Mouse (Mus musculus) forebrain, embryonic 16.5 days (tissue): Measurements from ENCODE around the gene Gm20532. TPM values are rescaled to one million over a fixed set of nuclear protein-coding genes. Genes with fewer than 3 reads are reported as not detected.

Source experiments
- ATAC-seq: fragments of 200-750 bp; cut with Nextera tagmentation; 2 replicates; pipeline ENCODE4 v1.8.0; 2017; ENCODE audit warnings: mild to moderate bottlenecking, moderate library complexity
- H3K27ac ChIP-seq: fragments of 300-500 bp; sonication (generic); 2 replicates; pipeline ENCODE4 v1.5.1; 2014; ENCODE audit warnings: low read length, control low read depth
- H3K27me3 ChIP-seq: fragments of 300-500 bp; sonication (generic); replicated peaks from 2 replicates; pipeline ENCODE4 v1.6.1; 2014; ENCODE audit warnings: low read length; ENCODE audit not compliant: control insufficient read depth, insufficient read depth
- H3K36me3 ChIP-seq: fragments of 300-500 bp; sonication (generic); 2 replicates; pipeline ENCODE4 v1.6.1; 2014; ENCODE audit not compliant: control insufficient read depth, insufficient read depth
- H3K4me1 ChIP-seq: fragments of 300-500 bp; sonication (generic); replicated peaks from 2 replicates; pipeline ENCODE4 v1.6.1; 2014; ENCODE audit warnings: low read length; ENCODE audit not compliant: control insufficient read depth, insufficient read depth
- H3K4me2 ChIP-seq: fragments of 300-500 bp; sonication (generic); 2 replicates; pipeline ENCODE4 v1.6.1; 2014; ENCODE audit warnings: mild to moderate bottlenecking, low read length, control low read depth
- H3K4me3 ChIP-seq: fragments of 300-500 bp; sonication (generic); replicated peaks from 2 replicates; pipeline ENCODE4 v1.5.1; 2014; ENCODE audit warnings: mild to moderate bottlenecking, low read length, control low read depth
- H3K9ac ChIP-seq: fragments of 300-500 bp; sonication (generic); replicated peaks from 2 replicates; pipeline ENCODE4 v1.6.1; 2014; ENCODE audit warnings: low read depth, low read length, control low read depth
- H3K9me3 ChIP-seq: fragments of 300-500 bp; sonication (generic); 2 replicates; pipeline ENCODE4 v1.6.1; 2016; ENCODE audit warnings: low read length; ENCODE audit not compliant: control insufficient read depth
- WGBS: fragments of 180-500 bp; shearing (Covaris S2); extraction: QIAGEN DNeasy Blood & Tissue Kit; methylation state at CpG from one replicate; pipeline ENCODE4 v1.1.7; 2014; 5-methylcytosine and 5-hydroxymethylcytosine counted together
- polyA plus RNA-seq: library from polyadenylated mRNA; unstranded; fragments of >200 nt; fragmentation: Nextera tagmentation; extraction: Ambion mirVana; gene quantifications from 2 replicates; pipeline ENCODE4 v1.2.1, GENCODE M21; 2015

The Gm20532 gene
- polyA plus RNA-seq, 1 experiment from 2014 or later: not detected

- Histone ChIP-seq H3K4me2 (no peak overlapping the region), H3K27ac (no peak overlapping the region), H3K4me1 (no peaks in the 10 kb centered on the region), H3K4me3 (no peak overlapping the region), H3K36me3 (no peaks in the 10 kb centered on the region), H3K27me3 (peaks cover 4% of the 10 kb centered on the region), H3K9me3 (no peaks in the 10 kb centered on the region), H3K9ac (no peak overlapping the region)
- no peak for ATAC-seq
- 96% methylated on average over 2 of the region's 2 CpGs for WGBS
Measured at GRCm38 (mm10) chr2:26597810-26598209, 11.4 kb downstream of the Gm20532 start.

- H3K36me3 ChIP-seq: no peaks in the 10 kb centered on the region
- H3K9me3 ChIP-seq: no peaks in the 10 kb centered on the region
- H3K4me1 ChIP-seq: no peaks in the 10 kb centered on the region
- WGBS: 81% methylated on average over 3 of the region's 3 CpGs
- no peak overlapping the region for H3K9ac ChIP-seq
- peaks cover 11% of the 10 kb centered on the region for H3K27me3 ChIP-seq
- H3K4me2 ChIP-seq: no peak overlapping the region
- no peak overlapping the region for H3K27ac ChIP-seq
- H3K4me3 ChIP-seq: no peak overlapping the region
- ATAC-seq: no peak
Measured at GRCm38 (mm10) chr2:26598462-26598861, 12.0 kb downstream of the Gm20532 start.

GRCm38 (mm10) chr2:26599965-26600364 lies 13.5 kb downstream of the Gm20532 start:
- Histone ChIP-seq H3K4me1 (peaks cover 2% of the 10 kb centered on the region; the same call in 1 of the 2 replicates), H3K9ac (no peak overlapping the region), H3K36me3 (no peaks in the 10 kb centered on the region), H3K27ac (no peak overlapping the region), H3K4me2 (no peak overlapping the region), H3K9me3 (no peaks in the 10 kb centered on the region), H3K27me3 (peaks cover 21% of the 10 kb centered on the region), H3K4me3 (no peak overlapping the region)
- no peak for ATAC-seq
- WGBS: 86% methylated on average over 4 of the region's 4 CpGs

GRCm38 (mm10) chr2:26600664-26601063 lies 14.2 kb downstream of the Gm20532 start:
- no peak overlapping the region for H3K4me3 ChIP-seq
- peaks cover 2% of the 10 kb centered on the region; the same call in 1 of the 2 replicates for H3K4me1 ChIP-seq
- H3K9me3 ChIP-seq: no peaks in the 10 kb centered on the region
- no peaks in the 10 kb centered on the region for H3K36me3 ChIP-seq
- no peak overlapping the region for H3K27ac ChIP-seq
- ATAC-seq: no peak
- H3K4me2 ChIP-seq: no peak overlapping the region
- no peak overlapping the region for H3K9ac ChIP-seq
- H3K27me3 ChIP-seq: peaks cover 21% of the 10 kb centered on the region
- 85% methylated on average over 2 of the region's 2 CpGs for WGBS

- no peak overlapping the region for H3K9ac ChIP-seq
Measured at GRCm38 (mm10) chr2:26601595-26601994, 15.2 kb downstream of the Gm20532 start.

GRCm38 (mm10) chr2:26602631-26603030 lies 16.2 kb downstream of the Gm20532 start:
- Histone ChIP-seq H3K9me3 (no peaks in the 10 kb centered on the region), H3K4me3 (no peak overlapping the region), H3K4me2 (no peak overlapping the region), H3K4me1 (peaks cover 2% of the 10 kb centered on the region; the same call in 1 of the 2 replicates), H3K36me3 (no peaks in the 10 kb centered on the region), H3K9ac (no peak overlapping the region), H3K27ac (no peak overlapping the region), H3K27me3 (peaks cover 21% of the 10 kb centered on the region)
- ATAC-seq: no peak
- WGBS: 83% methylated on average over 5 of the region's 5 CpGs

More at GRCm38 (mm10) chr2:26601595-26601994, 15.2 kb downstream of the Gm20532 start:
- H3K4me1 ChIP-seq: peaks cover 2% of the 10 kb centered on the region; the same call in 1 of the 2 replicates
- no peak overlapping the region for H3K27ac ChIP-seq
- no peaks in the 10 kb centered on the region for H3K9me3 ChIP-seq
- no peak for ATAC-seq
- WGBS: 100% methylated on average over 1 of the region's 1 CpGs
- H3K4me2 ChIP-seq: no peak overlapping the region
- H3K36me3 ChIP-seq: no peaks in the 10 kb centered on the region
- peaks cover 21% of the 10 kb centered on the region for H3K27me3 ChIP-seq
- H3K4me3 ChIP-seq: no peak overlapping the region

- H3K4me2 ChIP-seq: peak overlapping the region; percentile 69
Measured at GRCm38 (mm10) chr2:26603159-26603558, 16.7 kb downstream of the Gm20532 start.

GRCm38 (mm10) chr2:26603720-26604671 lies 17.6 kb downstream of the Gm20532 start, which contains the start of gene Agpat2:
Gene Agpat2 (minus strand): TSS chr2:26604417.
- ATAC-seq: peak; percentile 82
- Histone ChIP-seq H3K27me3 (peaks cover 21% of the 10 kb centered on the region), H3K27ac (no peak within 1 kb of the TSS), H3K4me1 (peaks cover 2% of the 10 kb centered on the region; the same call in 1 of the 2 replicates), H3K9ac (peak within 1 kb of the TSS; percentile 57), H3K36me3 (no peaks in the 10 kb centered on the region), H3K4me3 (peak within 1 kb of the TSS; percentile 55), H3K4me2 (peak within 1 kb of the TSS; percentile 69), H3K9me3 (no peaks in the 10 kb centered on the region)
- under 1% methylated on average over 89 of the region's 103 CpGs for WGBS

More at GRCm38 (mm10) chr2:26603159-26603558, 16.7 kb downstream of the Gm20532 start:
- Histone ChIP-seq H3K36me3 (no peaks in the 10 kb centered on the region), H3K27me3 (peaks cover 21% of the 10 kb centered on the region), H3K27ac (no peak overlapping the region), H3K4me1 (peaks cover 2% of the 10 kb centered on the region; the same call in 1 of the 2 replicates), H3K9ac (0 out of 2 replicates have a peak overlapping the region, but pooled peaks have one; percentile 57), H3K9me3 (no peaks in the 10 kb centered on the region), H3K4me3 (peak overlapping the region; percentile 55)
- WGBS: 26% methylated on average over 6 of the region's 6 CpGs
- no peak for ATAC-seq

GRCm38 (mm10) chr2:26605331-26605730 lies 18.9 kb downstream of the Gm20532 start:
- ATAC-seq: no peak
- Histone ChIP-seq H3K9ac (no peak overlapping the region), H3K4me3 (no peak overlapping the region), H3K27ac (no peak overlapping the region), H3K36me3 (no peaks in the 10 kb centered on the region), H3K27me3 (peaks cover 21% of the 10 kb centered on the region), H3K9me3 (no peaks in the 10 kb centered on the region), H3K4me1 (peaks cover 2% of the 10 kb centered on the region; the same call in 1 of the 2 replicates), H3K4me2 (no peak overlapping the region)
- WGBS: 86% methylated on average over 8 of the region's 8 CpGs
